Mouse (Mus musculus) small intestine, adult 2 months (tissue): ENCODE measurements around the gene Ogfod2. TPM values are rescaled to one million over a fixed set of nuclear protein-coding genes. Genes with fewer than 3 reads are reported as not detected.
A peak's percentile ranks its signal among the peaks of the same experiment; 100 is the strongest.

Source experiments
- H3K27ac ChIP-seq: fragments of 200-500 bp; 2 replicates; pipeline ENCODE4 v1.5.1; 2012; ENCODE audit warnings: low read depth, low read length, control low read depth, inconsistent platforms; ENCODE audit not compliant: insufficient read depth
- H3K27me3 ChIP-seq: fragments of 200-500 bp; 2 replicates; pipeline ENCODE4 v1.6.1; 2012; ENCODE audit warnings: mild to moderate bottlenecking, moderate library complexity, low read length, inconsistent platforms; ENCODE audit not compliant: control insufficient read depth, insufficient read depth
- H3K36me3 ChIP-seq: fragments of 200-500 bp; 2 replicates; pipeline ENCODE4 v1.6.1; 2012; ENCODE audit warnings: mild to moderate bottlenecking, low read length, control low read depth, inconsistent platforms; ENCODE audit not compliant: control insufficient read depth, insufficient read depth
- H3K4me1 ChIP-seq: fragments of 200-500 bp; 2 replicates; pipeline ENCODE4 v1.6.1; 2012; ENCODE audit warnings: low read length, inconsistent platforms, mixed read lengths; ENCODE audit not compliant: control insufficient read depth, insufficient read depth, insufficient read length
- H3K4me3 ChIP-seq: fragments of 200-500 bp; 2 replicates; pipeline ENCODE4 v1.5.1; 2012; ENCODE audit warnings: low read depth, mild to moderate bottlenecking, control low read depth, inconsistent platforms, low read length, moderate library complexity
- CTCF ChIP-seq: fragments of 200-500 bp; IDR thresholded peaks from 2 replicates; pipeline ENCODE4 v1.5.1; 2012; ENCODE audit warnings: low read depth, mild to moderate bottlenecking, control low read depth, inconsistent platforms, low read length, moderate library complexity, mixed read lengths; ENCODE audit not compliant: insufficient replicate concordance, insufficient read length; ENCODE audit errors: extremely low read depth
- POLR2A ChIP-seq: fragments of 200-500 bp; IDR thresholded peaks from 2 replicates; pipeline ENCODE4 v1.6.1; 2012; ENCODE audit warnings: low read depth, mild to moderate bottlenecking, control low read depth, inconsistent platforms, low read length, moderate library complexity
- WGBS: fragments of 180-500 bp; shearing (Covaris S2); methylation state at CpG from one replicate; pipeline ENCODE4 v1.1.7; 2018; 5-methylcytosine and 5-hydroxymethylcytosine counted together
- polyA plus RNA-seq: library from polyadenylated mRNA; depleted of rRNA; stranded (reverse); fragments of >200 nt; gene quantifications from 2 replicates; pipeline ENCODE4 v1.2.3, GENCODE M21; 2012

Ogfod2 gene
- polyA plus RNA-seq, 1 experiment = 48.7 TPM

- H3K4me1 ChIP-seq = peaks cover 38% of the 10 kb centered on the region
- H3K36me3 ChIP-seq = no peaks in the 10 kb centered on the region
- H3K27ac ChIP-seq = peak overlapping the region; percentile 18; the same call in 1 of the 2 replicates
- TF ChIP-seq POLR2A = no peak
- TF ChIP-seq CTCF = no peak
- H3K4me3 ChIP-seq = no peak overlapping the region
- WGBS = 69% methylated on average over 6 of the region's 6 CpGs
- no peaks in the 10 kb centered on the region for H3K27me3 ChIP-seq
Measured at GRCm38 (mm10) chr5:124077856-124078460, 34.1 kb upstream of the Ogfod2 start.

DNA sequence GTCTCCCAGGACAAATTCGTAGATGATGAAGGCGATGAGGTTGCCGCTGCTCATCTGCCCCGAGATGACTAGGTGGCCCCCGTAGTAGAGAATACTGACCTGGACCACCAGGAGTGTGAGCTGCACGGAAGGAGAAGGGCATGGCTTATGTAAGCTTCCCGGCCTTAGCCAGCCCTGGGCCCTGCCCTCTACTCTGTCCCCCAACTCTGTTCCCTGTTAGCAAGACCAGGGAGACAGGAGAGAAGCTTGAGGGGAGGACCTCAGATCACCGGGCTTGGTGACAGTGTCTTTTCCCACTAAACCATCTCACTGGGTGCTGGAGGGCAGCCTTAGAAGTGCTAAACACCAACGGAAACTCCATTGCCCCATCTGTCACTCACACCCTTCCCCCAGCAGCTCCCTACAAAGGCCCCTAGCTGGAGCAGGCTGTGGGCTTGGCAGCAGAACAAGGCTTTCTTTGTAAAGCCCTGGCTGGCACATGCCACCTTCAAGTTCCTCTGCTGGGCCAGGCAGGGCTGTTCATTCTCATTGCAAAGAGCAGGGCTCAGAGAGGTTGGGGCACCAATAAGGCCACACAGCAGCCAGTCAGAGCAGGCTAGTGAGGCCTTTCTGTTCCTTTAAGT is 33.2 kb upstream of the Ogfod2 start:
- H3K4me1 ChIP-seq = peaks cover 47% of the 10 kb centered on the region

DNA sequence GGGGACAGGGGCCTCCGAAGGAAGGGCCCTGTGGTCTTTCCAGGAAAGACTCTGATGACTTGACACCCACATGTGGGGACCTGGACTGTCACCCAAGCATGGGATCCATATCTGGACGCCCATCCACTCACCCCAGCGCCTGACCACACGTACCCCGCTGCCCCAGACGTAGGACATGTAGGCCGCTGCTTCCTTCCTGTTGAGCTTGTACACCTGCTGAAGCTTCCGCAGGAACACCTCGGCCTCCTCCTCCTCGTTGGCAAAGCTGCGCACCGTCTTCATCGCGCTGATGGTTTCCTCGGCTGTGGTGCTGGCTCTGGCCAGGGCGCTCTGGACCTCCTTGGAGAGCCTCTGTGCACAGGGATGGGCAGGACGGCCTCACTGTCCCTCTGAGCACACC is 32.2 kb upstream of the Ogfod2 start:
- no peak overlapping the region for H3K4me3 ChIP-seq
- no peaks in the 10 kb centered on the region for H3K27me3 ChIP-seq
- TF ChIP-seq POLR2A (no peak), CTCF (no peak)
- H3K36me3 ChIP-seq = no peaks in the 10 kb centered on the region
- H3K27ac ChIP-seq = peak overlapping the region; percentile 23; the same call in 1 of the 2 replicates
- peaks cover 50% of the 10 kb centered on the region for H3K4me1 ChIP-seq
- 90% methylated on average over 17 of the region's 17 CpGs for WGBS

More for the DNA sequence above, 33.2 kb upstream of the Ogfod2 start:
- Histone ChIP-seq H3K27me3 (no peaks in the 10 kb centered on the region), H3K36me3 (no peaks in the 10 kb centered on the region), H3K4me3 (no peak overlapping the region), H3K27ac (peak overlapping the region; percentile 25; the same call in 1 of the 2 replicates)
- 54% methylated on average over 9 of the region's 9 CpGs for WGBS
- TF ChIP-seq CTCF (no peak), POLR2A (no peak)

DNA sequence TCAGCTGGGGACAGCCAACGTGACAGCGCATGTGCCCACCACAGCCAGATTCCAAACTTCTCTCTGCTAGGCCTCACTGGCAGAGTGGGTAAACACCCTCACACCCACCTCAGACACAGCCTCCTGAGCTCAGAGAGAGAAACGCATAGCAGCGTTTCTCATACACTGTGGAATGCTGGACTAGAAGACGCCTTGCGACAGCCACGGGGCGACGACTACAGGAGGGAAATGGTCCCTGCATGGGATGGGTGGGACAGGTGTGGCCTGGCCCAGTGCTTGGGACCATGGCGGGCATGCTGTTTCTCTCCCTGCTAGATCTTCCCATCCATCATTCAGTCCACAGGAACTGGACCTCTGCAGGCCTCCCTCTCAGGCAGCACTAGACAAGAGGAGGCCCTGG is 29.6 kb upstream of the Ogfod2 start:
- no peak overlapping the region for H3K27ac ChIP-seq
- no peaks in the 10 kb centered on the region for H3K36me3 ChIP-seq
- H3K4me3 ChIP-seq = no peak overlapping the region
- 88% methylated on average over 10 of the region's 10 CpGs for WGBS
- H3K27me3 ChIP-seq = no peaks in the 10 kb centered on the region
- H3K4me1 ChIP-seq = peaks cover 28% of the 10 kb centered on the region
- no peak for TF ChIP-seq CTCF
- no peak for TF ChIP-seq POLR2A

DNA sequence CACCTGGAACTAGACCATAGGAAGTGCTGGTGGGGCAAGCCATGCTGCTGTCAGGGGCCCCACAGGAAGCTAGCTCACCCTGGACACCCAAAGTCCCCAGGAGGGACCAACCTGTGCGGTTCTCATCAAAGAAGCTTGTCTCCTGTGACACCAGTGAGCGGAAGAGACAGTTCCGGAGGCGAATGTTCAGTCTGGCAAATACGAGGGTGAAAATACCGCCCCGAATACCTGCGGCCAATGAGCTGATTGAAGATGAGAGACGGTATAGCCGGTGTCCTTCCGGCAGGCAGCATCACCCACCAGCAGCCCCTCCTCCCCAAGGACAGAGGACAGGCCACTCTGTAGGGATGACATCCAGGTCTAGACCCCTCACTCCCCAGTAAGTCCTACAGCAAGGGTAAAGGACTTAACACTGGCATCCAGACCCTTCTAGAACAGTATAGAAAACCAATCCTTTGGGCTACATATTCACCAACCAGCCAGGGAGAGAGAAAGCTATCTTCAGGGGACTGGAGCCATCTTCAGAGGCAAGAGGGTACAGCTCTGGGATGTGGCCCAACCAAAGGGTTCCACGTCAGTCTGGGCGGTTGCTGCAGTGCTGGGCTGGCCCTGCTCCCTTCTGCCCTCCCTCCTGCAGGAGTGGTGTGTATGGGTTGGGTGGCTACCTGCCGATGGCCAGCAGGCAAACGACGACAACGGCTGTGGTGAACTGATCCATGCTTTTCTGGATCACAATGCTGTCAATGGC is 29.0 kb upstream of the Ogfod2 start:
- Histone ChIP-seq H3K27ac (peak overlapping the region; percentile 89), H3K4me3 (no peak overlapping the region), H3K36me3 (no peaks in the 10 kb centered on the region), H3K27me3 (no peaks in the 10 kb centered on the region), H3K4me1 (peaks cover 28% of the 10 kb centered on the region)
- WGBS = 86% methylated on average over 17 of the region's 17 CpGs
- TF ChIP-seq POLR2A (no peak), CTCF (no peak)

DNA sequence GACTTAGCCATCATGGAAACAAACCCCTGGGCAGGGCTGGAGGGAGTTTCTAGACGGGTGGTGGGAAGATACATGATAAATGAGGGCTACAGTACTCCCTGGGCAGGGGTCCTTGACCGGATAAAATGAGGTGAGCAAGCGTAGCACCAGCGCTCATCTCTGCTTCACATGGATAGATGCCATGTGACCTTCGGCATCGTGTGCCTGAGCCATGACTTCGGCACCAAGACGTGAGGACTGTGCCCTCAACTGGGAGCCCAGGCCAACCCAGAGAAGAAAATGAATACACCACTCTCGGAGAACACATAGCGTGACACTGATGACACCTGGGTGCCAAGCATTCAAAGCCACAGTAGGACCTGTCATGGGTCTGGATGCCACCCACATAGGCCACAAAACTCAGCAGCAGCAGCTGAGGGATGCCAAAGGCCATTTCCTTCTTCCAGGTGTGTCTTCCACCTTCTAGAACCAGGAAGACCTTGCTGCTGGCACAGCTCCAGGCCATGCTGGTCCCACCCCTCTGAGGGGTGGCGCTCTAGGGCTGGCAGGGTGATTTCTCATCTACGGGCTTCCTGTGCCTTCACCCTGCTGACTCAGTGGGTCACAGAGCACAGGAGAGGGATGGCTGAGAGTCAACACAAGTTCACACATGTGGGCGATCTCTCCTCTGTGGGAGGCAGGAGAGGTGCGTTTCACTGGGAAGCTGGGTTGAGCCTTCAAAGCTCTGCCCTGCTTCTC is 28.1 kb upstream of the Ogfod2 start:
- Histone ChIP-seq H3K4me3 (peak overlapping the region; percentile 12), H3K27ac (peak overlapping the region; percentile 89), H3K36me3 (no peaks in the 10 kb centered on the region), H3K27me3 (no peaks in the 10 kb centered on the region), H3K4me1 (peaks cover 28% of the 10 kb centered on the region)
- TF ChIP-seq POLR2A (0 out of 2 replicates have a peak, but pooled peaks have one; percentile 4), CTCF (no peak)
- 36% methylated on average over 14 of the region's 14 CpGs for WGBS
